Mouse (Mus musculus): ENCODE data around the gene Lctl. TPM values are rescaled to one million over a fixed set of nuclear protein-coding genes. Genes with fewer than 3 reads are reported as not detected.
A peak's percentile ranks its signal among the peaks of the same experiment; 100 is the strongest.
"Not testable (repeated sequence)": the region's sequence is repeated elsewhere in the genome, so short reads cannot be mapped to it uniquely, and the experiment has no call there.

Lctl gene
- polyA plus RNA-seq, 1 experiment = 1.4 TPM

DNA sequence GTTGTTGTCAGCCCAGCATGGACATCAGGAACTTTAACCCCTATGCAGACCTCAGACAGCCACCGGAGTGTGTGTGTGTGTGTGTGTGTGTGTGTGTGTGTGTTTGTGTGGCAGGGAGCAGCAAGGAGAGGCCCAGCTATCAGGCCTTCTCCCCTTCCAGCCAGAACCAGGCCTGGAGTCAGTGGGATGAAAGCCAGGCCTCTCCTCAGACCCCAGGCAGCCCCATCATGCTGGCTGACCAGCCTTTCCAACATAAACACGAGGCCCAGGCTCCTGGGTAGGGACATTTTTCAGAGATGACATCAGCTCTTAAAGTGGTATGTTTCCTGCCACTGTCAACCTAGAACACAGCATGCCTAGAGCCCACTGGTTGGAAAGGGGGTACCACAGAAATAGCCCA is 2.3 kb upstream of the Lctl start:
- 46% methylated on average over 2 of the region's 2 CpGs for WGBS

DNA sequence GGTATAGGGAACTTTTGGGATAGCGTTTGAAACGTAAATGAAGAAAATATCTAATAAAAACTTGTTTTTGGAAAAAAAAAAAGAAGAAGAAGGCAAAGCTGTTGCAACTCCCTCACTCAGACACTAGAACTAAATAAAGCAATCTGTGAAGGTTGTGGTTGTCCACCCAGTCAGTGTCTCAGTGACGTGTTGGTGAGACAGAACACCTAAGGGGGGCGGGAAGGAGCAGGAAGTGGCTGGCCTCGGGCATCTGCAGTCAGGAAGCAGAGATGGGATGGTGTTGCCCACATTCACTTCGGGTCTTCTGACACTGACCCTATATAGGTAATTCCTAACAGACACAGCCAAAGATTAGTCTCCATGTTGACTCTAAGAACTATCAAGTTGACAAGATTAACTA is 1.2 kb upstream of the Lctl start:
- 78% methylated on average over 6 of the region's 6 CpGs for WGBS
- no peak for DNase-seq (ENCODE audit: low read depth, low spot score)

More for the DNA sequence above, 2.3 kb upstream of the Lctl start:
- DNase-seq (ENCODE audit: low read depth, low spot score) = no peak

DNA sequence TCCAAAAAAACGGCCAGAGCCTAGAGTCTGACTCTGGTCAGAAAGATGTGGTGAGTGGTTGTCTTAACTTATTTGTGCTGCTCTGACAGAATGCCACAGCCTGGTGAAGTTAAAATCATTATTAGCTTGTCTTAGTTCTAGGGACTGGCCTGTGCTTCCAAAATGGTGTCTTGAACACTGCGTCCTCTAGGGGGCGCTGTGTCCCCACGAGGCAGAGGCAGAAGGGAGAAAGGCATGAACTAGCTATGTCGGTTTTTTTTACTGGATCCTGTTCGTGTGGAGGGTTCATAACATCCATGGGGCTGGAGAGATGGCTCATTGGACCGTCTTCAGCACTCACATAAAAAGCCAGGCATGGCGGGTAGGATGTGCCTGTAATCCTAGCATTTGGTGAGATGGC is 3.0 kb downstream of the Lctl start:
- DNase-seq (ENCODE audit: low read depth, low spot score) = no peak
- 34% methylated on average over 8 of the region's 8 CpGs for WGBS

DNA sequence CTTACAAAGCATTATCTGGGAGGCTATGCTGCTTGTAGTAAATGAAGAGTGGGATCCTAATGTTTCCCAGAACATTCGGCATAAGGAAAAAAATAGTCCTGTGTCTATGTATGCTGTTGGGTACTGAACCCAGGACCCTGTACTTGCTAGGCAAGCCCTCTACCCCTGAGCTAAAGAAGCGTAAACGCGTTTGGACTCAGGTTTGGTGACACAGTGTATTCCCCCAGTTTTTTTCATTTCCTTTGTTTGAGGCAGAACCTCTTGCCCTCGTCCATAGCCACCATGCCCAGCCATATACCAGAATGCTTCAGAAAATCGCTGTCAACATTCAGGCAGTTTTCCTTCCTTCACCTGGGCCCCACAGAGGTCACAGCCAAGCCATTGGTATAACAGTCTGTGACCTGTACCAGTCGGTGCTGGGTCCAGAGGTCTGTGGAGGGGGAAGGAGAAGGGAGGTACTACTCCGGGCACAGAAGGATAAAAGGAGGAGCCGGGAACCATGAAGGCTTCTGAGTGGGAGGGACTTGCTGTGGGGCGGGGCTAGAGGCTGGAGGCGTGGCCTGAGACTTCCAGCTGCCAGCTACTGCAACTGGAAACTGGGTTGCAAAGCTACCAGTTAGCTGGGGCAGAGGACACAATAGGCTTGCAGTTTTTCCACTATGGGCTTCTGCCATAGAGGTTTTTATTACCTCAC is 3.8 kb downstream of the Lctl start:
- WGBS = 35% methylated on average over 11 of the region's 11 CpGs

DNA sequence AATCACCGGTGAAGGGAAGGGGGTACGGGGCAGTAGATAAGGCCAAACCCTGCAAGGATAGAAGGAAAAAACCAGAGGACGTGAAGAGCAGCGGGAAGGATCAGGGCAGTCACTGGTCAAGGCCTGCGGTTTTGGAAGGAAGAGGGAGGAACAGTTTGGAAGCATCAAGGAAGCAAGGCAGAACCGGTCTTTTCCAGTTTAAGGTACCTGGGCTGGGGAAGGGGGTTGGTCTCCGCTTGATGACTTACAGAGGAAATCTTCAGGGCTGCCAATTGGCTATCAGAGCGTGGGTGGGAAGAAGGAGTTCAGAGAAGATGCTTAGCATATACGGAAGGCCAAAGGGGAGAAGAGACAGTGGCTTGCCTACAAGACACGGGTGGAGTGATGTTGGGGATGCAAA is 5.7 kb downstream of the Lctl start:
- no peak for DNase-seq (ENCODE audit: low read depth, low spot score)
- 93% methylated on average over 10 of the region's 10 CpGs for WGBS

More for the DNA sequence above, 3.8 kb downstream of the Lctl start:
- DNase-seq (ENCODE audit: low read depth, low spot score) = no peak

DNA sequence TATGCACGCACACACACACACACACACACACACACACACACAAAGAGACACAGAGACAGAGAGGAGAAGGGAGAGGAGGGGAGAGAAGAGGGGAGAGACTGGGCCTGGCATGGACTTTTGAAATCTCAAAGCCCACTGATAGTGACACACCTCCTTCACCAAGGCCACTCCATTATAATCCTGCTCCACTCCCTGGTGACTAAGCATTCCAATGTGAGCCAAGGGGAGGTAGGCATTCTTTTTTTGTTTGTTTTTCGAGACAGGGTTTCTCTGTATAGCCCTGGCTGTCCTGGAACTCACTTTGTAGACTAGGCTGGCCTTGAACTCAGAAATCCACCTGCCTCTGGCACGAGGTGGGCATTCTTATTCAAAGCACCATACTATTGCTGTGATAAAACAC is 7.9 kb downstream of the Lctl start:
- DNase-seq (ENCODE audit: low read depth, low spot score) = not testable (repeated sequence)
- WGBS = 41% methylated on average over 3 of the region's 3 CpGs

DNA sequence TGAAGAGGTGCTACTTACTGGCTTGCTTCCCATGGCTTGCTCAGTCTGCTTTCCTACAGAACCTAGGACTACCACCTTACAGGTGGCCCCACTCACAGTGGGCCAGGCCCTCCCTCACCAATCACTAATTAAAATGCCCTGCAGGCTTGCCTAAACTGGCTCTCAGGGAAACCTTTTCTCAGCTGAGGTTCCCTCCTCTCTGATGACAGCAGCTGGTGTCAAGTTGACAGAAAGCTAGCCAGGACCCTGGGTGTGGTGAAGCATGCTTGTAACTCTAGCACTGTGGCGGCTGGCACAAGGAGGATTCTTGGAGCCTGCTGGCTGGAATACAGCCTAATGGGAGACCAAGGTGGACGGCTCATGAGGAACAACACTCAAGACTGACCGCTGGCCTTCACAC is 8.4 kb downstream of the Lctl start:
- DNase-seq (ENCODE audit: low read depth, low spot score) = no peak
- WGBS = 64% methylated on average over 3 of the region's 3 CpGs

DNA sequence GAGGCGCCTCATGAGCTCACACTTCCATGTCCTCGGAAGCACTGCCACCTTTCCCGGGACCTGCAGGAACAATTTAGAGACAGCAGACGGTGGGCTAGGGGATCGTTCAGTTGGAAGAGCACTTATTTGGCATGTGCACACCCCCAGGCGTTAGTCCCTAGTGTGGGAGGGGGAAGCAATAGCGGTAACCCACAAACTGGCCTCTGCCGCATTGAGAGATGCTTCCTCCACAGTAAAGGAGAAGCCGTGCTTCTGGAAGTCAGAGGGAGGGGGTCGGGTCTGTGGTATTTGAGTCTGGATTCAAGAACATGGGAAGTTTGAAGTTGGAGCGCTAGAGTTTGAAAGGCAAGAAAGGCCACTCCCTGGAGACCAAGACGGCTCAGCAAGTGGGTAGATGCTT is 9.2 kb downstream of the Lctl start:
- 69% methylated on average over 12 of the region's 12 CpGs for WGBS
- no peak for DNase-seq (ENCODE audit: low read depth, low spot score)

DNA sequence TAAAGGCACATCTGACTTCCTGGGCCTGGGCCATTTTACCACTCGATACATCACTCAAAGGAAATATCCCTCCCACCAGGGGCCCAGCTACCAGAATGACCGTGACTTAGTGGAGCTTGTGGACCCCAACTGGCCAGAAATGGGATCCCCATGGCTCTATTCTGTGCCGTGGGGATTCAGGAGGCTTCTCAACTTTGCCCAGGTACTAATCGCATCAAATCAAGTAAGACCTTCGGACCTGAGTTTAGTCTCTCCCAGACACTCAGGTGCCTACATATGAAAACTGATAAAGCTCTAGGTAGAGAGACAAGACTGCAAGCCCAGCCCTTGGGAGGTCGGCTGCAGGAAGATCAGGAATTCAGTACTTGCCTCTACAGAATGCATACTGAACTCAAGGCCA is 14.7 kb downstream of the Lctl start:
- no peak for DNase-seq (ENCODE audit: low read depth, low spot score)

DNA sequence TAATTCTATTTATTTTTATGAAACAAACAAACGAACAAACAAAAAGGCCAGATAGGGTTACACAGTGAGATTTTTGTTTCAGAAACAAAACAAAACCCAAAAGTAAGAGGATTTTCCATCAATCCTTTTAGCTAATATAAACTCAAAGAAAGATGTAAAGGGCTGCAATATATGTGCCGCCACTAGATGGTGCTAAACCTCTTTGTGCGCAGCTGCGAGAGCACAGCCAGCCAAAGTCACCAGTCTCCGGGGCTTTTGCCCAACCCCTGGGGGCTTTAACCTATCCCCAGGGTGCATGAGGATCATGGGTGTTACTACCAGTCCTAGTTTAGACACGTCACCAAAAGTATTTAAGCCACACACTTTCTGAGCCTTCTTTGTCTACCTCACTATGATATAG is 21.9 kb downstream of the Lctl start:
- WGBS = 3% methylated on average over 6 of the region's 6 CpGs

More for the DNA sequence above, 14.7 kb downstream of the Lctl start:
- WGBS = 80% methylated on average over 6 of the region's 6 CpGs

DNA sequence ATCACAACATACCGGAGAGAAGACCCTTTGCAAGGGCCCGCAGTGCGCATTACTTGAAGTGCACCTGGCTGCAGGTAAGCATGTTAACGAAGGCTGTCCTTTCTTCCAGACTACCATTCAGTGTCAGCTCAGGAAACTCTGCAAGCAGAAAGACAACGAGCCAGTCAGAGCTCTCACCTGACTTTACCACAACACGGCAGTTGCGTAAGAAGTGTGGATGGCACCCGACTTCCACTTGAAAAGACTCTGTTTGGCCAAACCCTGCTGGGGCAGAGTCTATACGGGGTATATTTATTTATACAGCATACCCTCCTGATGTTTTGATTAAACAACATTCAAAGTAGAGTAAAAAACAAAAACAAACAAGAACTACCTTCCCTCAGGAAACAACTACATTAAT is 22.9 kb downstream of the Lctl start:
- no peak for DNase-seq (ENCODE audit: low read depth, low spot score)
- 81% methylated on average over 9 of the region's 9 CpGs for WGBS

More for the DNA sequence above, 21.9 kb downstream of the Lctl start:
- not testable (repeated sequence) for DNase-seq (ENCODE audit: low read depth, low spot score)

DNA sequence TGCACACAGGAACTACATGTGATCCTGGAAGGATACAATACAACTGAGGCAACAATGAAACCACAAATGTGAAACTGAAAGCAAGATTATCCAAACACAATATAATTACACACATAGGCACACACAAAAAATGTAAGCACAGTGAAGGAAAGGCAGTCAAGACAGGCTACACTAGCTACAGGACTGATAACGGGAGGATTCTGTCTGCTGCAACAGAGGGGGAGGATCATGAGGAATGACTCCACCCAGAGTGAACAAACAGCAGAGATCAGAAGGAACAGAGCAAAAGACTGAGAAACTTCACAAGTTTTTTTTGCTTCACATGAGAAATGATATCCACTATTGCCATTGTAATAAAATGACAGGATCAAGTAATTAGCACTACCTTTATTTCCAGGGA is 39.7 kb downstream of the Lctl start:
- WGBS = 53% methylated on average over 1 of the region's 1 CpGs
- DNase-seq (ENCODE audit: low read depth, low spot score) = no peak

DNA sequence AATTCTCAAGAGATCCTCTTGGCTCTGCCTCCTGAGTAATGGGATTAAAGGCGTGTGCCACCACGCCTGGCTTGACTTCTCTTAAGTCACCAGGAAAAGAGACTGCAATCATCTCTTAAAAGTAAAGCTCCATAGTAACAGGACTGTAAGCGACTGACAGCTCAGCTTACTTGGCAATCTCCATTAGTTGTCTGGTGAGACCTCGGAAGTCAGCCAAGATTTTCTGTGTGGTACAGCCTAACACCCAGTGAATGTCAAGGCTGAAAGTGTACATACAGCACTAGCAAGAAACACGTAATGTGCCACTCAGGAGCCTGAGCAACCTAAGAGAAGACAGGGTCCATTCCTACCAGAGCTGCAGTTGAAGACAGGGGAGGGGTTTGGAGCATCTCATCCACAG is 43.5 kb downstream of the Lctl start:
- DNase-seq (ENCODE audit: low read depth, low spot score) = no peak
- 79% methylated on average over 5 of the region's 5 CpGs for WGBS

DNA sequence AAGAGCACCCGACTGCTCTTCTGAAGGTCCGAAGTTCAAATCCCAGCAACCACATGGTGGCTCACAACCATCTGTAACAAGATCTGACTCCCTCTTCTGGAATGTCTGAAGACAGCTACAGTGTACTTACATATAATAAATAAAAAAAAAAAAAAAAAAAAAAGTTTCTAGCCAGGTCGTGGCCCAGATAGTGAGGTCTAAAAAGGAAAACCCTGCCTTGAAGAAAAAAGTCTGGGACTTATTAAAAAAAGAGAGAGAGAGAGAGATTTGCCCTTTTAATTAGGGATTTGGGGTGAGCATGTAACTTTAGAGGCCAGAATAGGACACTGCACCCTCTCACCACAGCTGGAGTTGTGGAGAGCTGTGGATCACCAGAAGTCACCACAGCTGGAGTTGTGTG is 53.0 kb downstream of the Lctl start:
- 63% methylated on average over 3 of the region's 3 CpGs for WGBS
- not testable (repeated sequence) for DNase-seq (ENCODE audit: low read depth, low spot score)

DNA sequence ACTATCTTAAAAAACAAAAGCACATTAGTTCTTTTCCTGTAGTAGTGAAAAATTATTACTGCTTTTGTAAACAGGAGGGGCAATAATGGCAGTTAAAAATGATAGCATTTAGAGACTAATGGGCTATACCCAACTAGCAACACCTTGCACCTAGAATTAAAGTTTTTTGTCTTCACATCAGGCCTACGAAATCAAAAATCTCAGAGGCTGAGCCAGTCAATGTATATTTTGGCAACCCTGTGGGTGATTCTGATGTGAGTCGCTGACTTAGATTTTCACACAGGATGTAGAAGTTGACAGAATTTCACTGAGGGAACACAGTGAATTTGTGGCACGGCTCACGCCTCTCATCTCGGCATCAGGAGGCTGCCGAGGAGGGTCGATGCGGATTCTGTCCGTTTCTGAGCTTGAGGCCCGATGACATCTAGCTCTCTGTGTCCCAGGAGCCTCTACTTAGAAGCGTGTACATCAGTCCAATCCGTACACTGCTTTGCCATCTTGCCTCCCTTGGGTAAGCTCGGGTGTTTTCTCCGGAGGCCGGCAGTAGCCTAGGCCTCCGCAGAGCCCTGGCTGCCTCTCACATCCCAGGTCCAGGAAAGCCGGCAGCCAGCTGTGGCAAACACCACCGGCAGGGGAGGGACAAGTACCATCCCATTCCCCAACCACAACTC is 55.3 kb downstream of the Lctl start:
- 2% methylated on average over 18 of the region's 18 CpGs for WGBS
- DNase-seq (ENCODE audit: low read depth, low spot score) = no peak

DNA sequence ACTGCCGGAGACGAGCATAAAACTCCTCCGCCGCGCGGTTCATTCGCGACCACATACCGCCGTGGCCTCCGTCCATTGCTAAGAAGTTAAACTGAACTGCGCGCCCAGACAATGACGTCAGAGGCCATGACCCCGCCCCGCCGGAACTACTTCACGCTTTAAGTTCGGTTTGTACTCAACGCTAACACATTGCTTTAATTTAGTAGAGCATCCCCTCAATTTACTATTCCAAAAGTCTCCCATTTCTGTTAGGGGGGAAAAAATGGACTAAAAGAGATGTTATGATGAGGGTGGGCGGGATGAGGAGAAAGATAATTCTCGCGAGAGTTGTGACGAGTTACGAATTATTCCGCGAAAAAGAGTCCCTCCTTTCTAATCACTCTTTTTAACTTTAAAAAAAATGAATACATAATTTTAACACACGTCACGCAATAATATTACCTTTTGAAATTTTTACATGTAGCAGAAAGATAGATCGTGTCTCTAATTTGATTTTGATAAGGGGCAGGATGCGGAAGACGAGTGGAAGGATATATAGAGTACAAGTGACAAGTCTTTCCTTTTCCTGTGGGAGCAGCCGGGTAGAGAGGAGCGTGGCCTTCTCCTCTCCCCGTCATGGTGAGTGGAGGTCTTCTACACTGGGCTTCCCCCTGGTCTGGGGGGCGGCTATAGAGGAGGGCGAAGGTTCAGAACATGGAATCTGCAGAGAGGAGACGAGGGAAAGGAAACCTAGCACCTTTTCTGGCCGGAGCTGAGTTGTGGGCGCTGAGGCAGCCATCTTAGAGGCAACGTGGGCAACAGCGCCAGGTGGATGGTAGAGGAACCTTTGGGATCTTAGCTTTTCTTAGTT is 56.1 kb downstream of the Lctl start, which contains the start of the genes Zwilch and Rpl4:
TSS of gene Zwilch (minus strand) at position 289 of the 850 bp plus-strand sequence.
TSS of gene Rpl4 (plus strand) at position 560 of the 850 bp plus-strand sequence.
- WGBS = under 1% methylated on average over 42 of the region's 42 CpGs

DNA sequence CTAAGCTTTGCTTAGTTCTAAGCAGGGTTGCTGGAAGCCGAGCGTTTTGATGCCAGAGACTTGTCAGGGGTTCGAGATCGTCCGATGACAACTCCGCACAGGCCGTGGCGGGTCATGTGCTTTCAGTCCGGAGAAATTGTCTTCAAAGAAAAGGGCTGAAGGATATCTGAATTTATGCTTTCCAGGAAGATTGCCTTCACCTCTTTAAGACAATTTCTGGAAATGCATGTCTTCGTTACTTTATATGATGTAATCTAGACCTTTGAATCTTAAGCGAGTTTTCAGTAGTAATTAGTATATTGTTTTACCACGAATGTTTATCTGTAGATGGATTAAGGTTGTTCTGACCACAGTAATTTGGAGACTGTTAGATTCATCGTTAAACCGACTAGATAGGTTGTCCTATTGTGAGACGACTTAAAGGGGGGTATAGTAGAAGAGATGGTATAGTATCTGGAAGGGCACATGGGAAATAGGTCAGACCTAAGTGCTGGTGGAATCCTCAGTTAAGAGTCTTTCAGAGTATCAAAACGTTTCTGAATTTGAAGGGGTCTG is 56.8 kb downstream of the Lctl start:
- under 1% methylated on average over 16 of the region's 16 CpGs for WGBS
- no peak for DNase-seq (ENCODE audit: low read depth, low spot score)

More for the DNA sequence above, 56.1 kb downstream of the Lctl start, which contains the start of the genes Zwilch and Rpl4:
- peak; percentile 48 for DNase-seq (ENCODE audit: low read depth, low spot score)

DNA sequence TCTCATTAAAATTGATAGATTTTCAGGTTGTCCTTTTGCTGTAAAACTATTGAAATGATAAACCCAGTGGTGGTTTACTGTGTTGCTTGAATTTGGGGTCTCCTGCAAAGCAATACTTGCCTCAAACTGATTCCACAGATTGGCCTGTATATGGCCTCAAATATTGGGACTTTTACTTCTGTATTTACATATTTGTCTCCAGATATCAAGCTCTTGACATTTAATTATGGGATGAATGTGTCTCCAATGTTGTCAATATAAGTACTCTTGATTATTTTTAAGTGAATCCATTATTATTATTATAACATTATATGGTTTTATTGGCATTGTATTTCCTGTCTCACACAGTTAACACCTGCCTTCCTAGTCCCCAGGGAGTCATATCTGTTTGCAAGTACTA is 57.4 kb downstream of the Lctl start:
- DNase-seq (ENCODE audit: low read depth, low spot score) = no peak

DNA sequence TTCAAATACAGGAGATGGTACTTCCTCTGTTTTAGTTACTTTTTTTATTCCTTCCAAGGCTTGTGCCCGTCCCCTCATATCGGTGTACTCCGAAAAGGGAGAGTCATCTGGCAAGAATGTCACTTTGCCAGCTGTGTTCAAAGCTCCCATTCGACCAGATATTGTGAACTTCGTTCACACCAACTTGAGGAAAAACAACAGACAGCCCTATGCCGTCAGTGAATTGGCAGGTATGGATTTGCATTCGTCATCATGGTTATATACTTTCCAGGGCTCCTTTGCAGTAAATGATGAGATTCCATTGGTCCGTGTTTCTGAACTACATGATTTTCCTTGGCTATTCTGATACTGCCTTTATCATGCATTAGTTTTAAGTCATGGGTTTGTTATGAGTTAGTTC is 57.8 kb downstream of the Lctl start:
- WGBS = 25% methylated on average over 8 of the region's 8 CpGs

DNA sequence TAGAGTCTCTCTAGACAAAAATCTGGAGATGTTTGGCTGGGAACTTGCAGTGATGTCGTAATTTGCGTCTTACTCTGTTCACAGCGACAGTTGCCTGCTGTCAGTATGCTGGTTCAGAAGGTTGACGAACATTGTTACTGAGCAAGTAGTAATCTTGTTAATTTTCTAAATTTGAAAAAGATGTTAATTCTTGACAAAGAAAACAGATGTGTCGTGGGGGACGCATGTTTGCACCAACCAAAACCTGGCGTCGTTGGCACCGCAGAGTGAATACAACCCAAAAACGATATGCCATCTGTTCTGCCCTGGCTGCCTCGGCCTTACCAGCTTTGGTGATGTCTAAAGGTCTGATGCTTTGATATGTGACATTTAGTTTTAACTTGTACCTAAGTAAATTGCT is 58.4 kb downstream of the Lctl start:
- no peak for DNase-seq (ENCODE audit: low read depth, low spot score)
- 81% methylated on average over 11 of the region's 11 CpGs for WGBS

More for the DNA sequence above, 57.8 kb downstream of the Lctl start:
- no peak for DNase-seq (ENCODE audit: low read depth, low spot score)
